Mouse (Mus musculus): ENCODE measurements around the gene Spry1. TPM values are rescaled to one million over a fixed set of nuclear protein-coding genes. Genes with fewer than 3 reads are reported as not detected.

Gene Spry1
- total RNA-seq, 2 experiments from 2014 or later: 19.9 to 21.5 TPM

DNA sequence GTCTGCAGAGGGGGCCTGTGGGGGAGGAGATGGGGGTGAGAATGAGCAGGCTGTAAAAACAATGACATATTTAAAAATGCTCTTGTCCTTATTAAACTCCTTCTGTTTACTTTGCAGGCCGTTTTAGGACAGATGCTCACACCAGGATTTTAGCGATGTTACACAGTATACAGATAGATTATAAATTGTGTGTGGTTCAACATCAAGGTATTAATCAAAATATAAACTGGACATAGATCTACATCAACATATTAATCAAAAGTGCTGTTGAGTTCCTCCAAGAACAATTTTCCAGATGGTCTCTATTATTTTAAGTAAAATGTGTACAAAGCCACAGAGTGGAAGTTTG is 27.3 kb downstream of the Spry1 start:
- DNase-seq: no peak
- intact Hi-C loops (cut with DNase I): no loop called here

DNA sequence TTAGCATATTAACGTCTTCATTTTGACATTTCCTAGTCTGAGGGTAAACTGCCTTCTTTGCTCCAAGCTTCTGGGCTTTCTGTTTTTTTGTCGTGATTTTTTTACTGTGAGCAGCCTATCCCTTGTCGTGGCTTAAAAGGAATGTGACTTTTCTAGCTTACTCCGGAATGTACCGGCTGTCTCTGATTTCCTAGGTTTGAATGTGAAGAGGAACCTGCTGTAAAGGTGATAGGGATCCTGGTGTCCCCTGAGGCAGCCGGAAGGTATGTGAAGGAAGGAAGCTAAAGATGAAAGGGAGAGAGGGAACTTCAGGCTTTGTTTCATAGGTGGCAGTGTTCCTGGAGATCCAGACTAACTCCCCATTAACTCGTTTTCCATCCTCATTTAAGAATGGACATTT is 28.0 kb downstream of the Spry1 start:
- DNase-seq: no peak
- intact Hi-C loops (cut with DNase I): no loop called here

DNA sequence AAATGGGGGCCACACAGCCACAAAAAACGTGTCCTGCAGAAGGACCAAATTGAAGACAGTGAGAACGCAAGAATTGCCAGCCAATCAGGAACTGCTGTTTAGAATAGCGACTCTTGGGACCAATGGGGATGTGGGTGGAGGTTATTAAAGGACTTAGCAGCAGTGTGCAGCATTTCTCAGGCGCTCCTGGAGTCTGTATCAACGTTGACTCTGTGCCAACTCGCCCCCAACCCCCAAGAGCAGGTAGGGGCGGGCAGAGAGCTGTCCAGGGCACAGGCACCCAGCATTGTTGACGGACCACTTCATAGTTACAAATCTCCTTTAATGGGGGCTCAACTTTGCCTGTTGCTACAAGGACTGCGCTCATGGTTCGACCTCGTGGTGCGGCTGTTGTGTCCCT is 28.9 kb downstream of the Spry1 start:
- intact Hi-C loops (cut with DNase I): no loop called here
- no peak for DNase-seq

DNA sequence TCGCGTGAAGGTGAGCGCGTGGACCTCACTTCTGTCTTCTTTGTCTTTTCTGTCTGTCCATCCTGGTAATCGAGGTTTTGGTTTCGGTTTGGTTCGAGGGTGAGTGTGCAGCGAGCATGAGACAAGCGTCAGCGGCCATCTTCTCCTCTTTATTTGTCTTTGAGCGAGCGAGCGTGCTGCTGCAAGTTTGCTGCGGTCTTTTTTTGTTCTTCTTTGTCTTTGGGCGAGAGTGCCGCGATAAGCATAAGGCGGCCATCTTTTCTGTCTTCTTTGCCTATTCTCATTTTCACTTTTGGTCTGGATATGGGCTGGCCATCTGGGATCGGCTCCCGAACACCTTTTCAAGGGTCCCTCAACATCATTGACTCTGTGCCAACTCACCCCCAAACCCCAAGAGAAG is 29.4 kb downstream of the Spry1 start:
- intact Hi-C loops (cut with DNase I): no loop called here

DNA sequence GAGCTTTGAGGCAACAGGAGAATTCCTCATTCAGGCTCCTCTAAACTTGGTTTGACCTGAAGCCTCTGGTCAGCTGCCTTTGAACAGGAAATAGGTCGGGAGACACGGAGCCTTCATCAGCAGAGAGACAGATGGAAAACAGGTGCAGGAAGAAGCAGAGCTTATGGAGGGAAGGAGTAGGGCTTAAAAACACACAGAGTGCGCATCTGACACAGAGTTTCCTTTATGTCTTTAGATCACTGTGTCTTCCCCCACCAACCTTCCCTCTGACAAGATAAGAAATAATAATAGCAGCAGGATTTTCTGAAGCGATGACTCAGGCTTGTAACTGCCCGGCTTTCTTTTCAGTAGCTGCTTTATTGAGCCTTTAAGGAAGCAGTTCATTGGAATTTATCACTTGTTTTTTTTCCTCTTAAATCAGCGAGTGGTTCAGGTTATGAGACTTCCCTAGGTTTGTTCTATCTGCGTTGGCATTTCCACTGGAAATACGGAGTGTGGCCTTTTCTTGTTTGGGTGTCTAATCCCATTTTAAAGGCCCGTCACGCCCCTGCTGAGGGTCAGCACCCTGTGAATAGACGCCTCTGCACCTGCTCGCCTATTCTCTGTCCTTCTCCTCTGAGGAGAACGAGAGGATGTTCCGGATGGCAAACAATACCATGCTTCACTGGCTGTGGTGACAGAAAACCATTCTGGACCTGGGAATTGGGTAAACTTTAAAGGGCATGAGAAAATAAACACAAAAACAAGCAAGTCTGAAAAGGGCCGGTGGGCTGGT is 32.7 kb downstream of the Spry1 start:
- DNase-seq: no peak
- intact Hi-C loops (cut with DNase I): no loop called here

More for the DNA sequence above, 29.4 kb downstream of the Spry1 start:
- no peak for DNase-seq

DNA sequence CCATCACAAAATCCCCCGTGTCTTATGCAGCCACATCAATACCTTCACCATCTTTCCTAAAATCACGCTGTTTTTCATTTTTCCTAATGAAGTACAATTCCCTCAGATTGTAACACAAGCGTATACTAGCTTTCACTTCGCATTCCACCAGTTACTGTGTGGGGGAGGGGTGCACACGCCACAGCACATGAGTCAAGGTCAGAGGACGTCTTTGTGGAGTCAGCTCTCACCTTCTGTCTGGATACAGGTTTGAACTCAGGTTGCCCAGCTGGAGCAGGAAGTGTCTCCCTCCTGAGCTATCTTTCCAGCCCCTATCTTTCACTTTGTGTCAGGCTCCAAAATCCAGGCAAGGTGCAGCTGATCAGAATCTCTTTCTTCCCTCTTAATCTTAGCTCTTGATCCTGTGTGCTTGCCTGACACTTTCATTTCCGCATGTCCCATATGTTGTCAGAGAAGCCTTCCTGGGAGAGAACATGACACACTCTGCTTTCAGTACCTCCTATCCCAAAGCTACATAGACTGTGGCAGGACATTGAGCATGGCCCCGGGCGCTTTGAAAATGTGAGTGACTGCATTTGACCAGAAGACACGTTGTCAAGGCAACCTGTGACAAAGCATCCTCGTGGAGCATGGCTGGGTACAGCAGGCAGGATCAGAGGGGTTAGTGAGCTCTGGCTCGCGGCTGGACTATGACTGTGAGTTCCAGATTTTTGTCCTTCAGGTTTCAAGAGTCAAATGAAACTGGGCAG is 33.9 kb downstream of the Spry1 start:
- intact Hi-C loops (cut with DNase I): no loop called here
- no peak for DNase-seq

DNA sequence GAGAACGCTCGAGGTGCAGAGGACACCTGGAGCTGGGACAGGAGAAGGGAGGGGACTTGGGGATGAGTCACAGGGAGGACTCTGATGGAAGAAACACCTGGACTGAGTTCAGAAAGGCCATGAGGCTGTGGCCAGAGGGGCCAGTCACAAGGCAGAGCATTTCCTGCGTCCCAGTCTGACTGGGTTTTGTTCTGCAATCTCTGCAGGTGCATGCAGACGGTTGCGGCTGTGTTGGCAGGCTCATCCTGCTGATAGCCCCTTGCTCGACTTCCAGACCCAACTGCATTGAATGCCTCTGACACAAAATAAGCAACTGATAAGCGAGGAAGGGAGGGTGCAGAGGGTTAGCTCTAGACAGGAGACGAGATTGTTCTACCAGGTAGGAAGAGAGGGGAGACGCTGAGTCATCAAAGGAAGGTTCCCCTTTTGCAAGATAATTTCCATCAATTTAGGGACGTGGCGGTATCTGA is 35.3 kb downstream of the Spry1 start:
- intact Hi-C loops (cut with DNase I): no loop called here
- no peak for DNase-seq

DNA sequence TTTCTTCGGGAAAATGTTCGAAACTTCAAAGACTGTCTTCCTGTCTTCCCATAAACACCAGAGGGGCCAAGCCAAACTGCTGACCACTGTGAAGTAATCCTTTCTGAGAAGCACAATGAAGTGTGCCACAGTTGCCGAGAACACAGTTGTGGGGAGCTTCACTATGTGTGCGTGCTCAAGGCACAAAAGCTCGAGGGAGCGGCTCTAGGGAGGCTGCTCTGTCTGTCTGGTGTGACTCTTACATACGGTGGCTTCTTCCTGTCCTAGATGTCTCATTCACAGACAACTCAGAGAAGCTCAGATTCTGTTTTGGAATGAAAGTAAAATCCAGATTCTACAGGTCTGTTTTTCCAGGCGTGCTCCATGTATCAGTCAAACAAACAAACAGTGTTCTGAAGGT is 36.5 kb downstream of the Spry1 start:
- DNase-seq: no peak
- intact Hi-C loops (cut with DNase I): no loop called here

DNA sequence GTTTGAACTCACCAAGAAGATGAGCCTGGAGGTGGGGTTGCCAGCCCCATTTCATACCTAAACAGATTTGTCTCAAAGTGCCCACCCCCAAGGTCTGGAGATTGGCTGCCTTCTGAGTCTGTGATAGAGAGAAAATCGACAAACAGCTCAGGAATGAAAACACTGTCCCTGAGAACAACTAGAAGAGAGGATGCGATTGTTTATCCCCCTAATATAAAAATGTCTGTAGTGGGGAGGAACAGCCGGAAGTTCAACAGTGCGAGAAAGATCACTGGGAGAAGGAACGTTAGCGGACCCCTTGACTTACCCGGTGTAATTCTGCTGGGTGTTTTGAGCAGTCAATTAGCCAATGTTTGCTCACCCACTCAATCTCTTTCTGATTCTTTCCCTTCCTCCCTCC is 46.5 kb downstream of the Spry1 start:
- intact Hi-C loops (cut with DNase I): no loop called here

DNA sequence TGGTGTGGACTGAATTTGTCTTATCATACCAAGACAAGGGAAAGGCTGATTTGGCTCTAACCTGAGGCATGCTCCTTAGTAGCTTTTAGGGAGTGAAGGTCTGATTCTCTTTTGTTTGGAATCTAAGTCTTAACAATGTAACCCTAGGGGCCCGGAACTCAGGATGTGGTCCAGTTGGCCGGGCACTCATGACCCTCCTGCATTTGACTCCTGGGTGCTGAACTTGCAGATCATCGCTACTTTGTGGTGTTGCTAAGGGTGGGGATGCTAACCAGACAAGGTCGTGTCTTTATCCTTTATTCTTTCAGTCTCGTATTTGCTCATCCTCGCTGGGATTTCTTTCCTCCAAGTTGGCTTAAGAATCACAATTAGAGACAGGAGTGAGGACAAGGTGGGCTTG is 47.0 kb downstream of the Spry1 start:
- intact Hi-C loops (cut with DNase I): no loop called here
- DNase-seq: no peak

More for the DNA sequence above, 46.5 kb downstream of the Spry1 start:
- no peak for DNase-seq

DNA sequence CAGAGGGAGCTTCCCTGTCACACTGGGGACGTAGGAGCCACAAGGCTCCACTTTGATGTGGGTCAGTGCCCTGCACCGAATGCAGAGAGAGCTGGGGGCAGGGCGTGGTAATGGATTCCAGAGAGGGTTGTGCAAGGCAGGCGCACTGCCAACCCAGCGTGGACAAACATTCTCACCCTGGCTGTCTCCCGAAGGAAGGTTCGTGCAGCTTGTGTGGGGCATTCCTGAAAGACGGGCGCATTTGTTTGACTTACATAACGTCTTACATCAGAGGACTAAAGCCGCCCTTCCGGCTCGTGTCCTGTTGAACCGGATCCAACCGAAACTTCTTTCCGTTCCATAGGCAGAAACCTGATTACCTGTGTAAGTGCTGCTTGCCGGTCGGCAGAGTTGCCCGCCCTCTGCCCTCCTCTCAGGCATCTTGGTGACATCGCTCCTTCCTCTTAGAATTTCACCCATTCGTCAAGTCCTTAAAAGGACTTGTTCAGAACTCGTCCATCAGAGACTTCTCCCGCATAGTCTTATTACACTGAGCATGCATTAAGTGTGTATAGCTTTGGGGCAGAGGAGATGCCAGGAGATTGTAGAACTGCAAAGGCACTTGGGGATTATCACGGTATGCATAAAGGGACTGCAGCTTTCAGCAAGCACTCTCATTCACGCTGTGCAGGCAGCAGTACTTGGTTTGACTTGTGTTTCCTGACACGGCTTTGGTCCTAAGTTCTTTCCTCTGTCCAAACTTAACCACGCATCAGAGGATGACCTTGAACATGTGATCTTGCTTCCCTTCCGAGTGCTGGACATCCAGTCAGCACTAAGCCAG is 47.6 kb downstream of the Spry1 start:
- intact Hi-C loops (cut with DNase I): no loop called here
- peak; percentile 67 to 73 for DNase-seq

DNA sequence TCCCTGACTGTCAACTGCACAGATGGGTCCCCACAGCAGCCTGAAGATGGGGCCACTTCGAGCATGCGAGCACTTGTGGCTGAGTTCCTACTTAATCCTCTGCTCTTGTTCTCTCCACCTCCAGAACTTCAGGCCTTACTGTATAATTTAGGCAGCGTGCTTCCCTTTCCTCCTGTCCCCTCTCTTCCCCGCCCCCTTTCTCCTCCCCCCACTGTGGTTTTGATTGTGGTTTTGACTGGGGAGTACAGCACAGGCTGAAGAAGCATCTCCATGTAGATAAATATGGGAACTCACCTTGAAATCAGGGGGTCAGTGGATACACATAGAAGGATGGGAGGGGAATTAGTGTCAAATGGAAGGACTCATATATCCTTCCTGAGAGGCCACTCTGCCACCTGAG is 53.2 kb downstream of the Spry1 start:
- no peak for DNase-seq
- intact Hi-C loops (cut with DNase I): no loop called here

DNA sequence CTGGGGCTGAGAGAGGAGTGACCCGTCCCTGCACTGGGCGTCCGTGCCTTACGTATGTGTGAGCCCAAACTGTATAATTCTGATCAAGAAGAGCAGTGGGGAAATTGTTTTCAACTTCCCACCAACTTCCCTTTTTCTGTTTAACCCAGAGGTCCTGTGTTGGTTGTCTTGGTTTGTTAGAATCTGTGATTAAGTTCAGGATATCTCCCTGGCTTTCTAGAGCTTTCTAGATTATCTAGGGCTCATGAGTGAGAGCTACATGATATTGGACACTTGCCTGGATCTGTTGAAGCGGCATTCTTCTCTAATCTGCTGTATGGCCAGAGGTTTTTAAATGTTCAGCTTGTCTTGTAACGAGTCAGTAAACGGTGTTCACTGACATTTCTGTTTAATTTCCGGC is 53.8 kb downstream of the Spry1 start:
- intact Hi-C loops (cut with DNase I): no loop called here
- DNase-seq: no peak

Other genes starting within 250 kb of the Spry1 start
- 10 to 100 TPM; 15.9 to 16.1 TPM for gene Spata5, start 220.1 kb upstream of the Spry1 start, total RNA-seq (2021)
- 10 to 100 TPM; 36.0 to 36.3 TPM for gene Nudt6, start 219.7 kb upstream of the Spry1 start, total RNA-seq (2021)
- gene Gm5148, start 84.5 kb downstream of the Spry1 start, total RNA-seq (2021): under 1 TPM in 1 of 2 experiments, not detected in 1; 0.16 TPM

Data from heart, postnatal 36 days (tissue).